Mouse (Mus musculus): ENCODE results near the gene Selenbp2. TPM values are rescaled to one million over a fixed set of nuclear protein-coding genes. Genes with fewer than 3 reads are reported as not detected.
"Not testable (repeated sequence)": the region's sequence is repeated elsewhere in the genome, so short reads cannot be mapped to it uniquely, and the experiment has no call there.

Gene Selenbp2
- total RNA-seq, 4 experiments from 2014 or later: 1.8 to 4.0 (median 3.8) TPM; not detected in 1

DNA sequence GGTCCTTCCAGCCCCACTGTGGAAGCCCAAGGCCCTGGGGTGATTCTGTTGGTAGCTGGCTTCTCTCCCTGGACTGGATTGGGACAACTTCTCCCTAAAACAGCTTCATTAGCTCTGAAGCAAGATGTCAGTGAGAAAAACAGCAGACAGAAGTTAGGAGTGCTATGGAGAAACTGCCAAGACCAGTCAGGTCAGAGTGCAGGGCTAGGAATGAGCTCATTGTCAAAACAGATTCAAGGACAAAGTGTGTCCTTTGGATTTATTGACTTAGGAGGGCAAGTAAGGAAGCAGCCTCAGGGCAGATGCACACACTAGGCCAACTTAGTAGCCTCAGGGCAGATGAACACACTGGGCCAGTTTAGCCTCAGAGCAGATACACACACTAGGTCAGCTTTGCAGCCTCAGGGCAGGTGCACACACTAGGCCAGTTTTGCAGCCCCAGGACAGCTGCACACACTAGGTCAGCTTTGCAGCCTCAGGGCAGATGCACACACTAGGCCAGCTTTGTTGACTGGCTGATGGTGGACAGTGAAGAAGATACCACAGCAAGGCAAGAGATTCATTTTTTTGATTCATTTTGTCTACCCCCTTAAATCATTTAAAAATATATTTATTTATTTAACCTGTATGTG, 2.6 kb upstream of the Selenbp2 start:
- no peak for DNase-seq (ENCODE audit: low spot score in 2 of 2)

- DNase-seq (ENCODE audit: low spot score in 2 of 2): not testable (repeated sequence)
Observed at GRCm38 (mm10) chr3:94691694-94692093, 1.7 kb upstream of the Selenbp2 start.

DNA sequence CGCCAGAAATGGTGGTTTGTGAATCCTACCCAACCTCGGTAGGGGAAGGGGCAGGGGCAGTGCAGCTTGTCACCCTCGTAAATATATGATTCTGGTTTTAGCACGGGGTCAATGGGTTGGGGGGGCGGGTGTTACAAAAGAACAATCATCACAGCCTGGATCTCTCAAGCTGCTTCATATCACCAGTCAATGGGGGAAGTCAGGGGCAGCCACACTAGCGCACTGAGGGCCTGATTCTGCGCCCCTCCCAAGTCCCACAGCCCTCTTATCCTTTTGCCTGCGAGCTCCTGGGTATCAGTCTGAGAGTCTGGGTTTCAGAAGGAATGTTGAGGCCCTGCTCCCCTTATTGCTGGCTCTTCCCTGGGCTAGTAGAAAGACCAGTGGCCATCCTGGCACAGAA, 518 bp downstream of the Selenbp2 start:
- DNase-seq (ENCODE audit: low spot score in 2 of 2): not testable (repeated sequence)

DNA sequence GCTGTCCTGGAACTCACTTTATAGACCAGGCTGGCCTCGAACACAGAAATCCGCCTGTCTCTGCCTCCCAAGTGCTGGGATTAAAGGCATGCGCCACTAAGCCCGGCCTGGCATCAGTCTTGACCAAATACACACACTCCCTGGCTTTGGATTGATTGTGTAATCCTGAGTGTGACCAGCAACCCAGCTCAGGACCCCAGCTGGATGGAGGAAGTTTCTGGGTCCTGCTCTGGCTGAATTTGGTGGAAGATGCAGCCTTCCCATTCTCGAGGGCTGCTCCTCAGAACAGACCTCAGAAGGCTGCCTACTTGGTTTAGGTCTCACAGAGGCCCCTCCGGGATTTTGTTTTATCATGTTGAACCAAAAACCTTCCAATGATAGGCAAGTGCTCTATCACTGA, 2.2 kb downstream of the Selenbp2 start:
- DNase-seq (ENCODE audit: low spot score in 2 of 2): not testable (repeated sequence)

DNA sequence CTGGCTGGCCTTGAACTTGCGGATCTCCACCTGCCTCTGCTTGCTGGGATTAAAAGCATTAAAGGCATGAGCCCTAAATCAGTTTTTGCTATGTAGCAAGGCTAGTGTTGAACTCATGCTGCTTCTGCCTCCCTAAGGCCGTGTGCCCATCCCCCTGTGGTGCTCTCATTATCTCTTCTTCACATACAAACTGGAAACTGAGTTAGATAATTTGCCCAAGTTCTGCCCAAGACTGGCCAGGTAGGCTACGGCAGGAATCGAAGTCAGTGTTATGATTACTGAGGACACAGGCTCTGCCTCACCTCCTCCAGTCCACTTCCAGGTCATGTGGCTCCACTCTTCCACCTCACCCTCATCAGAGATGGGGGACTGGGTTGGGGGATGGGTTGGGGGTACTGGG, 2.9 kb downstream of the Selenbp2 start:
- not testable (repeated sequence) for DNase-seq (ENCODE audit: low spot score in 2 of 2)

DNA sequence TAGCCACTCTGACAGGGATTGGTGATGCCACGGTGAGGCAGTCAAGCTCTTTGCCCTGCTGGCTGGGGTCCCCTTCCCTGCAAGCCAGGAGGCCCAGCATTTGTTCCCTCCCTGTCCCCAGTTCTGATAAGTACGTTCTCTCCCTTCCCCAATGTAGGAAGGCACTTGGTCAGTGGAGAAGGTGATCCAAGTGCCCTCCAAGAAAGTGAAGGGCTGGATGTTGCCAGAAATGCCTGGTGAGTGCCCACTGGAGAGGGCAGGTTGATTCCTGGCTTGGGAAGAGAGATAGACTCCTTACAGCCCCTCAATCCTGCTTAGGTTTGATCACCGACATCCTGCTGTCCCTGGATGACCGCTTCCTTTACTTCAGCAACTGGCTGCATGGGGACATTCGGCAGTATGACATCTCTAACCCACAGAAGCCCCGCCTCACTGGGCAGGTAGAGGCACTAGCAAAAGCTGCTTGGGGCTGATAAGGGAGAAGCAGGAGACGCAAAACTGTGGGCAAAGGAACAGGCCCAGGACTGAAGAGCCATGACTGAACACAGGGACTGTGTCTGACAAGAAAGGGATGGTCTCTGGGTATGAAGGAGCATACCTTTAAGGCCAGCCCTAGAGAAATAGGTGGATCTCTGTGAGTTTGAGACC, 8.9 kb downstream of the Selenbp2 start:
- not testable (repeated sequence) for DNase-seq (ENCODE audit: low spot score in 2 of 2)

GRCm38 (mm10) chr3:94702856-94703255, 9.5 kb downstream of the Selenbp2 start:
- no peak for DNase-seq (ENCODE audit: low spot score in 2 of 2)

GRCm38 (mm10) chr3:94703364-94703763, 10.0 kb downstream of the Selenbp2 start:
- DNase-seq (ENCODE audit: low spot score in 2 of 2): not testable (repeated sequence)

- DNase-seq (ENCODE audit: low spot score in 2 of 2): not testable (repeated sequence)
Observed at GRCm38 (mm10) chr3:94710591-94710990, 17.2 kb downstream of the Selenbp2 start.

- not testable (repeated sequence) for DNase-seq (ENCODE audit: low spot score in 2 of 2)
Observed at GRCm38 (mm10) chr3:94713424-94713823, 20.1 kb downstream of the Selenbp2 start.

DNA sequence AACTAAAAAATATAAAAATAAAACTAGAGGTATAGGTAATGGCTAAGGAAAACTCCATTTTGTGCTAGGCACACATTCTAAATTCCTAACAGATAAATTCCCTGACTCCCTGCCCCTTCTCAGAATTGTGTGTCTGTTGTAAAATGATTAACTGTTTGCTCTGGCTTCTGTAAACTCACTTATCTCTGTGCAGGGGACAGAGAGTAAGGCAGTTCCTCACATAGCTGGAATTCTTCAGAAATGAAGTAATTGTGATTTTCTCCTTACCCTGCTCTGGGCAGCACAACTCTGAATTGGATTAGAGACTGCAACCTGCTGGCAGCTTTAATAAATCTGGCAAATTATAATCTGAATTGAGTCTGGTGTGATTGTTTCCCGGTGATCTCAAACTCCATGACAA, 24.9 kb downstream of the Selenbp2 start:
- DNase-seq (ENCODE audit: low spot score in 2 of 2): not testable (repeated sequence)

DNA sequence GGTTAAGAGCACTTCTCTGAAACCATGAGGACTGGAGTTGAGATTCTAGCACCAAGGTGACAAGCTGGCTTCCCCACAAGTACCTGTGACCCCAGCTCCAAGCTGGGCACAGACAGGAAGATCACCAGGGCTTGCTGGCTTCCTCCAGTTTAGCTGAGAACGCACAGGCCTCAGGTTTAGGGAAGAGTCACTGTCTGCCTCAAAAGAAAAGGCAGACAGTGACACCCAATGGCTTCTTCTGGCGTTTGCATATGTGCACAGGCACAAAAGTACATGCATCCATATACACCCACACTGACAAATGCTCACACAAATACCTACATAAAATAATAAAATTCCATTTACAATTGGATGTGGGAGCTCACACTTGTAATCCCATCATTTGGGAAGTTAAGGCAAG, 30.3 kb downstream of the Selenbp2 start:
- DNase-seq (ENCODE audit: low spot score in 2 of 2): not testable (repeated sequence)

DNA sequence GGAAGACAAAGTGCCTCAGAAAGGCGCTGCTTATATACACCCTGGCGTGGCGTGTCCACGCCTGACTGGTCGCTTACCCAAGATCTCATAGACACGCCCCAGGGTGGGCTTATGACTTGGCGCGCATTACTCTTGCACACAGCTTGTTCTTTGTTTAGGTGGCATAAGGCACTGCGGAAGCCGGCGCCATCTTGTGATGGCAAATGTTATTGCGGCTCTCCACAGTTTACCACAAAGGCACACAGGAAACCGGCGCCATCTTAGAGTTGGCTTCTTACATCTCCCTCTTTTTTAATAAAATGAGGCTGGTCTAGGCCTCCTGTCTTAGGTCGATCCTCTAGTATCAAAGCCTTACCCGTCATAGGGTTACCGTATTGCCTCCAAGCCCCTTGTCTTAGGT, 52.3 kb downstream of the Selenbp2 start:
- no peak for DNase-seq (ENCODE audit: low spot score in 2 of 2)

Other genes with a start within 250 kb of the Selenbp2 start
- not detected for gene Oaz3, start 249.6 kb upstream of the Selenbp2 start, total RNA-seq (2022)
- gene Celf3, start 215.3 kb upstream of the Selenbp2 start, total RNA-seq (2022): not detected
- 10 to 100 TPM; 10.6 to 11.8 (median 11.3) TPM for gene Riiad1, start 213.2 kb upstream of the Selenbp2 start, total RNA-seq (2022)
- gene Snx27, start 110.8 kb upstream of the Selenbp2 start, total RNA-seq (2022): 10 to 100 TPM; 33.6 to 45.8 (median 36.6) TPM
- not detected for gene Gm10972, start 50.4 kb upstream of the Selenbp2 start, total RNA-seq (2022)
- 1 to 10 TPM in 2 of 4 experiments, under 1 TPM in 2; 0.46 to 1.7 (median 1.0) TPM for gene Tuft1, start 34.7 kb upstream of the Selenbp2 start, total RNA-seq (2022)
- under 1 TPM in 2 of 4 experiments, not detected in 2; 0.07 to 0.13 TPM for gene Cgn, start 92.9 kb downstream of the Selenbp2 start, total RNA-seq (2022)
- 10 to 100 TPM; 14.3 to 18.1 (median 16.1) TPM for gene Pogz, start 144.0 kb downstream of the Selenbp2 start, total RNA-seq (2022)
- gene Psmb4, start 193.4 kb downstream of the Selenbp2 start, total RNA-seq (2022): 100 to 1,000 TPM; 206 to 227 (median 221) TPM
- 10 to 100 TPM; 10.2 to 21.5 (median 17.0) TPM for gene Selenbp1, start 239.5 kb downstream of the Selenbp2 start, total RNA-seq (2022)

All from gastrocnemius, adult 8-10 months (tissue).